Mouse (Mus musculus) small intestine, adult 2 months (tissue): ENCODE measurements around the gene Hoxd8.

Source experiments
- CTCF ChIP-seq: fragments of 200-500 bp; IDR thresholded peaks from 2 replicates; pipeline ENCODE4 v1.5.1; 2012; ENCODE audit warnings: low read depth, mild to moderate bottlenecking, control low read depth, inconsistent platforms, low read length, moderate library complexity, mixed read lengths; ENCODE audit not compliant: insufficient replicate concordance, insufficient read length; ENCODE audit errors: extremely low read depth
- POLR2A ChIP-seq: fragments of 200-500 bp; IDR thresholded peaks from 2 replicates; pipeline ENCODE4 v1.6.1; 2012; ENCODE audit warnings: low read depth, mild to moderate bottlenecking, control low read depth, inconsistent platforms, low read length, moderate library complexity

GRCm38 (mm10) chr2:74666411-74666810, 38.0 kb upstream of the Hoxd8 start:
- TF ChIP-seq CTCF (no peak), POLR2A (no peak)
